Comparison of ENCODE assay signal across 9 mouse cellular contexts in genomic region chr4:34049571-34050255, GRCm38 (mm10). TPM values are rescaled to one million over a fixed set of nuclear protein-coding genes. Genes with fewer than 3 reads are reported as not detected.
DNase-seq lines count a peak whose midpoint lies in the region; ATAC-seq lines count a peak whose summit lies in the region.
"Had no signal": no experiment of that assay in that cellular context is flagged by ENCODE, and none has a peak within 500 bp of the region (broad histone marks: within the 10 kb centered on the region; RNA-seq: fewer than 3 reads in every experiment).

Gene Spaca1, minus strand, starts transcription at chr4:34050191.

- ATAC-seq in hindbrain, embryonic 16.5 days, result no peak
- no peak for ATAC-seq in megakaryocyte-erythroid progenitor cell, adult 5-6 weeks (replicated peaks; ENCODE audit: low FRiP score, low TSS enrichment, poor library complexity, severe bottlenecking)

- peak within 1 kb of the TSS; percentile 30 for H3K4me3 ChIP-seq in hindbrain, embryonic 16.5 days (ENCODE audit: low read length)
- H3K4me3 ChIP-seq: megakaryocyte, embryonic 14.5 days had no signal

- peak within 1 kb of the TSS; percentile 55 for H3K4me2 ChIP-seq in hindbrain, embryonic 16.5 days (ENCODE audit: low read length)

- H3K27ac ChIP-seq in hindbrain, embryonic 16.5 days (ENCODE audit: low read depth, low read length), result no peak within 1 kb of the TSS

- peak; percentile 11 for DNase-seq in 3134 (ENCODE audit: extremely low read depth, insufficient read length, low spot score)
- DNase-seq in CD4-positive, CD25-positive, alpha-beta regulatory T cell, adult 2 months (ENCODE audit: low read depth, low spot score), result peak; percentile 59
- peak; percentile 26 for DNase-seq in embryo, embryonic 9.5 days (ENCODE audit: extremely low spot score)
- DNase-seq in mesoderm, embryonic 11.5 days (ENCODE audit: low read depth, low spot score), result peak; percentile 22
- peak; percentile 38 for DNase-seq in testis, postnatal 14 days (ENCODE audit: low spot score)

- 43% methylated on average over 45 of the region's 46 CpGs for WGBS in hindbrain, embryonic 16.5 days

- no peaks in the 10 kb centered on the region for H3K4me1 ChIP-seq in hindbrain, embryonic 16.5 days (ENCODE audit: control insufficient read depth, insufficient read depth, low read depth, low read length)
- H3K4me1 ChIP-seq: megakaryocyte, embryonic 14.5 days had no signal

- no peaks in the 10 kb centered on the region for H3K36me3 ChIP-seq in hindbrain, embryonic 16.5 days (ENCODE audit: control insufficient read depth, insufficient read depth, low read length)

- H3K9me3 ChIP-seq in hindbrain, embryonic 16.5 days (ENCODE audit: control insufficient read depth, low read length), result no peaks in the 10 kb centered on the region

- peak within 1 kb of the TSS; percentile 51 for H3K9ac ChIP-seq in hindbrain, embryonic 16.5 days (ENCODE audit: low read depth, low read length)

- no peaks in the 10 kb centered on the region for H3K27me3 ChIP-seq in hindbrain, embryonic 16.5 days (replicated peaks; ENCODE audit: control insufficient read depth, insufficient read depth, low read length)
- H3K27me3 ChIP-seq: megakaryocyte, embryonic 14.5 days had no signal

RNA-seq across cellular contexts. Expression of gene Spaca1, which starts in this region (rescaled TPM):
- 0.90 and 1.00 TPM in 2 replicates for polyA plus RNA-seq in hindbrain, embryonic 16.5 days (2015; fragmentation: Nextera tagmentation; extraction: Ambion mirVana)
- 1.6 TPM in 1 of 2 replicates, not detected in the other for total RNA-seq in megakaryocyte-erythroid progenitor cell, adult 5-6 weeks (2014; fragmentation: Nextera tagmentation)
- 1.3 TPM in 1 of 2 replicates, not detected in the other for total RNA-seq in megakaryocyte-erythroid progenitor cell, adult 5-6 weeks (2017)
- polyA plus RNA-seq: cortical plate, adult 2 months had no signal
